Mouse (Mus musculus) kidney, adult 2 months (tissue): ENCODE data around the gene Meis1.

ENCODE experiments used
- CTCF ChIP-seq: fragments of 200-500 bp; conservative IDR thresholded peaks from 2 replicates; pipeline ENCODE4 v1.5.1; 2011; ENCODE audit warnings: low read depth, mild to moderate bottlenecking, control low read depth, low read length, moderate library complexity, mixed read lengths; ENCODE audit not compliant: insufficient read depth, insufficient read length
- POLR2A ChIP-seq: fragments of 200-500 bp; IDR thresholded peaks from one replicate; pipeline ENCODE4 v1.6.1; 2011; ENCODE audit warnings: low read depth, low read length, control low read depth

GRCm38 (mm10) chr11:18873451-18874277, 145.1 kb downstream of the Meis1 start:
- TF ChIP-seq CTCF (no peak), POLR2A (no peak)
